Mouse (Mus musculus): ENCODE measurements around the gene Glra1. TPM values are rescaled to one million over a fixed set of nuclear protein-coding genes. Genes with fewer than 3 reads are reported as not detected.

The Glra1 gene
- polyA plus RNA-seq, 1 experiment, result not detected

DNA sequence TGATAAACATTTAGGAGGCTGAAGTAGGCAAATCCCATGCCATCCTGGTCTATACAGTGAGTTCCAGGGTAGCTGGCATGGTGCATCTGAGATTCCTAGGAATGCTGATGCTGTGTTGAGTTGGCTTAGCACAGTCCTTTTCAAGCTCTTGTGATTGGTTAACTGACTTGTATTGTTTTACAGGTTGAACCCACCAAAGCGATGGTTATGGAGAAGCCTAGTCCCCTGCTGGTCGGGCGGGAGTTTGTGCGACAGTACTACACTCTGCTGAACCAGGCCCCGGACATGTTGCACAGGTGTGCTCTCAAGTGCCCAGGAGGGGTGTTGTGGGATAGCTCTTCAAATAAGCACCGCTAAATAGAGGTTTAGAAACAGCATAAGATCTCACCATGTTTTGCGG is 122.6 kb downstream of the Glra1 start:
- 97% methylated on average over 7 of the region's 7 CpGs for WGBS
- peaks cover 45% of the 10 kb centered on the region for H3K36me3 ChIP-seq (ENCODE audit: control insufficient read depth, insufficient read depth, low read length)
- H3K27ac ChIP-seq (ENCODE audit: insufficient read depth, low read depth, low read length), result no peak overlapping the region
- no peaks in the 10 kb centered on the region for H3K27me3 ChIP-seq (ENCODE audit: control insufficient read depth, insufficient read depth, low read length)
- no peak for TF ChIP-seq CTCF (IDR thresholded peaks at IDR 0.05; ENCODE audit: extremely low read depth, insufficient read length, insufficient replicate concordance, low read depth, low read length)
- TF ChIP-seq POLR2A (IDR thresholded peaks at IDR 0.05; ENCODE audit: low read depth, low read length), result no peak
- H3K4me1 ChIP-seq (ENCODE audit: control insufficient read depth, insufficient read depth, insufficient read length, low read length), result no peaks in the 10 kb centered on the region
- no peak overlapping the region for H3K4me3 ChIP-seq (ENCODE audit: low read depth, low read length)

- peaks cover 11% of the 10 kb centered on the region; the same call in 1 of the 2 replicates for H3K4me1 ChIP-seq (ENCODE audit: control insufficient read depth, insufficient read depth, insufficient read length, low read length)
- TF ChIP-seq CTCF (IDR thresholded peaks at IDR 0.05; ENCODE audit: extremely low read depth, insufficient read length, insufficient replicate concordance, low read depth, low read length) (no peak), POLR2A (IDR thresholded peaks at IDR 0.05; ENCODE audit: low read depth, low read length) (no peak)
- H3K36me3 ChIP-seq (ENCODE audit: control insufficient read depth, insufficient read depth, low read length), result peaks cover 3% of the 10 kb centered on the region; the same call in 1 of the 2 replicates
- no peaks in the 10 kb centered on the region for H3K27me3 ChIP-seq (ENCODE audit: control insufficient read depth, insufficient read depth, low read length)
- H3K27ac ChIP-seq (ENCODE audit: insufficient read depth, low read depth, low read length), result no peak overlapping the region
- 39% methylated on average over 3 of the region's 3 CpGs for WGBS
- H3K4me3 ChIP-seq (ENCODE audit: low read depth, low read length), result no peak overlapping the region
Measured at GRCm38 (mm10) chr11:55473219-55473618, 134.8 kb downstream of the Glra1 start.

- peaks cover 3% of the 10 kb centered on the region; the same call in 1 of the 2 replicates for H3K36me3 ChIP-seq (ENCODE audit: control insufficient read depth, insufficient read depth, low read length)
- TF ChIP-seq POLR2A (IDR thresholded peaks at IDR 0.05; ENCODE audit: low read depth, low read length), result no peak
- TF ChIP-seq CTCF (IDR thresholded peaks at IDR 0.05; ENCODE audit: extremely low read depth, insufficient read length, insufficient replicate concordance, low read depth, low read length), result no peak
- H3K27me3 ChIP-seq (ENCODE audit: control insufficient read depth, insufficient read depth, low read length), result no peaks in the 10 kb centered on the region
- 36% methylated on average over 7 of the region's 7 CpGs for WGBS
- no peak overlapping the region for H3K27ac ChIP-seq (ENCODE audit: insufficient read depth, low read depth, low read length)
- H3K4me3 ChIP-seq (ENCODE audit: low read depth, low read length), result no peak overlapping the region
- H3K4me1 ChIP-seq (ENCODE audit: control insufficient read depth, insufficient read depth, insufficient read length, low read length), result peaks cover 15% of the 10 kb centered on the region; the same call in 1 of the 2 replicates
Measured at GRCm38 (mm10) chr11:55471467-55471866, 136.5 kb downstream of the Glra1 start.

DNA sequence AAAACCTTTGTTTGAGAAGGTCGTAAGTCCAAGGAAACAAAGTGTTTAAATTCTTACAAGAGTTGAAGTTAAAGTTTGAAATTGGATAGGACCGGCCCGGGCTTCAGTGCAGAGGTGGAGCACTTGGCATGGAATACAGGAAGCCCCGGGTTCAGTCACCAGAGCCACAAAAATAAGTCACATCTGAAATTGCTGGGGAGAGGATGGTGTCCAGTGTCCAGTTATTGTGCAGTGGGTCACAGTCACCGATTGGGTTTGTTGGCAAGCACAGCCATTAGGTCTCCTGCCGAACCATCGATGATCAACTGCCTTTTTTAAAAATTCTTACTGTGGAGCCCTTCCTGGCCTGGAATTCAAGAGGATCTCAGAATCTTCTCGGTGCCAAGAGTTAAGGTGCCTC is 137.2 kb downstream of the Glra1 start:
- TF ChIP-seq CTCF (IDR thresholded peaks at IDR 0.05; ENCODE audit: extremely low read depth, insufficient read length, insufficient replicate concordance, low read depth, low read length), result no peak
- TF ChIP-seq POLR2A (IDR thresholded peaks at IDR 0.05; ENCODE audit: low read depth, low read length), result no peak
- peaks cover 2% of the 10 kb centered on the region; the same call in 1 of the 2 replicates for H3K36me3 ChIP-seq (ENCODE audit: control insufficient read depth, insufficient read depth, low read length)
- peaks cover 15% of the 10 kb centered on the region; the same call in 1 of the 2 replicates for H3K4me1 ChIP-seq (ENCODE audit: control insufficient read depth, insufficient read depth, insufficient read length, low read length)
- peak overlapping the region; percentile 71 for H3K4me3 ChIP-seq (ENCODE audit: low read depth, low read length)
- no peaks in the 10 kb centered on the region for H3K27me3 ChIP-seq (ENCODE audit: control insufficient read depth, insufficient read depth, low read length)
- 5% methylated on average over 8 of the region's 8 CpGs for WGBS
- H3K27ac ChIP-seq (ENCODE audit: insufficient read depth, low read depth, low read length), result no peak overlapping the region

DNA sequence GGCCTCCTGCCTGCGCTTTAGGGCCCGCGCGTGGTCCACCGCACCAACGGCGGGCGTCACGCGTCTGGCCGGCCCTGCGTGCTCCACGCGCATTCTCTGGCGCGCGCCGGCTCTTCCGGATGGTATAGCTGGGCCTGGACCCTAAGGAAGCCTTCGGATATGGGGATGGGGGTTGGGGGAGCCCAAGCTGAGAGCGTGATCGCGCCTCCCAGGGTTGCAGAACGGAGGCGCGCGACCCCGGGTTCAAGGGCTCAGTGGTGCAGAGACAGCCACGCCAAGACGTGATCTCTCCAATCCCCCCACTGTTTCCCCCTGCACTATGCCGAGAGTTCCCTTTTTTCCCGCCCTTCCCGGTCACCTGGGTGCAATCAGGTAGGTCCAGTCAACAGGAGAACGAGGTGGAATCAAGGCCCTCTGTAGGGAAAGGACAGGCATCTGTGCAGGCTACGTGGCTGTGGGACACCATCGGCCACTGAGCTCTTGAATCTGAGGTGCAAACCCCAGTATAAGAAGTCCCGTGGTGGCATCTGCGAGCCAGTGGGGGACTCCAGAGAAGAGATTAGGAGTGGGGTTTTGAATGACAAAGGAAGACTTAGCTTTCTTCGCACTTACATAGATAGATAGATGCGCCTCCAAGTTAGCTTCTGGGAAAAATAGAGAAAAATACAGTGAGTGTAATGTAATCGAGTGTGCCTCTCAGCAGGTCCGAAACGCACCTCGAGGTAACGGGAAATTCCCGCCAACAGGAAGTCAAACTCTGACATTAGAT is 137.9 kb downstream of the Glra1 start:
- H3K36me3 ChIP-seq (ENCODE audit: control insufficient read depth, insufficient read depth, low read length), result 0 out of 2 replicates have a peak, but pooled peaks cover 2% of the 10 kb centered on the region
- H3K27me3 ChIP-seq (ENCODE audit: control insufficient read depth, insufficient read depth, low read length), result no peaks in the 10 kb centered on the region
- WGBS, result under 1% methylated on average over 46 of the region's 46 CpGs
- H3K4me1 ChIP-seq (ENCODE audit: control insufficient read depth, insufficient read depth, insufficient read length, low read length), result peaks cover 15% of the 10 kb centered on the region; the same call in 1 of the 2 replicates
- H3K27ac ChIP-seq (ENCODE audit: insufficient read depth, low read depth, low read length), result peak overlapping the region; percentile 18; the same call in 1 of the 2 replicates
- peak overlapping the region; percentile 71 for H3K4me3 ChIP-seq (ENCODE audit: low read depth, low read length)
- TF ChIP-seq CTCF (IDR thresholded peaks at IDR 0.05; ENCODE audit: extremely low read depth, insufficient read length, insufficient replicate concordance, low read depth, low read length) (no peak), POLR2A (IDR thresholded peaks at IDR 0.05; ENCODE audit: low read depth, low read length) (no peak; the same call in 1 of the 2 replicates)

DNA sequence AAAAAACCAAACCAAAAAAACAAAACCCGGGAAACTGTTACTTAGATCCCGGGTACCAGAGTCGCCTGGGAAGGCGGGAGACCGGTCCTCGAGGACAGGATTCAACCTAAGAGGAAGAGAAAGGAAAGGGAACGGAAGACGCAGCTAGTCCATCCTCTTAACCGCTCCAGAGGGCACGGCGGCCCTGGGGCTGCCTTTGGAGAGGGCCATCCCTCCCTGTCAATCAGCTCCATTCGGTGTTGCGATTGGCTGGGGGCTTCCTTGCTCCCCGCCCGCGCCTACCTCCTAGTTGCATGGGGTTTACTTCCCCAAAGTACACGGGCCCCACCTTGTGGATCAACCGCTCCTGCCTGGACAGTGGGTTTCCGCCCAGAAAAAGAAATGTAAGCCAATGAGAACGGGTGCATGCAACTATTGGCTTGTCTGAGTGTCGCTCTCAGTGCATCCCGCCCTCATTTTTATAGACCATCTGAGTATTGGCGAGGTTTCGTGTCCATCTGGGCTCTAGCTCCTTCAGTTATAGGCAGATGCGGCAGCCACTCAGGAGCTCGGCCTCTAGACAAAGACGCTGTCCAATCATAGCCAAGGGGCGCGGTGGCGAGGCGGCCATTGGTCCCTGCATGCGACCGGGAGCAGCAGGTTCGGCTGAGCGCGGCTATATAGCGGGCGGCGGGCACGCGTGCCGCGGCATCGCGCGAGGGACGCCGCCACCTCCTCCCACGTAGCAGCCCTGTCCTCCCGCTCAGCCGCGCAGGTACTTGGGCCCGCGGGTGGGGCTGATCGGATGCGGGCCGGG is 138.8 kb downstream of the Glra1 start, which contains the start of gene G3bp1:
Gene G3bp1 (plus strand): TSS at position 638 of the 796 bp plus-strand sequence.
- no peaks in the 10 kb centered on the region for H3K27me3 ChIP-seq (ENCODE audit: control insufficient read depth, insufficient read depth, low read length)
- peaks cover 19% of the 10 kb centered on the region; the same call in 1 of the 2 replicates for H3K4me1 ChIP-seq (ENCODE audit: control insufficient read depth, insufficient read depth, insufficient read length, low read length)
- no peaks in the 10 kb centered on the region for H3K36me3 ChIP-seq (ENCODE audit: control insufficient read depth, insufficient read depth, low read length)
- peak within 1 kb of the TSS; percentile 74 for H3K4me3 ChIP-seq (ENCODE audit: low read depth, low read length)
- H3K27ac ChIP-seq (ENCODE audit: insufficient read depth, low read depth, low read length), result peak within 1 kb of the TSS; percentile 95
- WGBS, result under 1% methylated on average over 57 of the region's 57 CpGs
- TF ChIP-seq CTCF (IDR thresholded peaks at IDR 0.05; ENCODE audit: extremely low read depth, insufficient read length, insufficient replicate concordance, low read depth, low read length) (peak; percentile 21; the same call in 1 of the 2 replicates), POLR2A (IDR thresholded peaks at IDR 0.05; ENCODE audit: low read depth, low read length) (peak; percentile 98)
